Mouse (Mus musculus) brain, embryonic 14.5 days (tissue): ENCODE results near the gene Ankrd50.

Experiments used
- CTCF ChIP-seq: fragments of 200-500 bp; IDR thresholded peaks from 2 replicates; pipeline ENCODE4 v1.5.1; 2012; ENCODE audit warnings: inconsistent platforms, mild to moderate bottlenecking, moderate library complexity, borderline replicate concordance; ENCODE audit not compliant: insufficient read depth, insufficient read length; ENCODE audit errors: extremely low read depth
- POLR2A ChIP-seq: fragments of 200-500 bp; IDR thresholded peaks from 2 replicates; pipeline ENCODE4 v1.6.1; 2012; ENCODE audit warnings: mild to moderate bottlenecking, inconsistent platforms, borderline replicate concordance; ENCODE audit not compliant: poor library complexity, insufficient read depth, insufficient read length, severe bottlenecking; ENCODE audit errors: extremely low read depth

GRCm38 (mm10) chr3:38457041-38457440 is 27.6 kb downstream of the Ankrd50 start:
- TF ChIP-seq POLR2A (no peak), CTCF (no peak)
